Mouse (Mus musculus): ENCODE measurements at regions not wholly inside any gene's neighbourhood (a gene's known extent, or its start where the extent isn't known, plus 50 kb on each side); places are given as distances from the start of the nearest gene placed in this dataset.

DNA sequence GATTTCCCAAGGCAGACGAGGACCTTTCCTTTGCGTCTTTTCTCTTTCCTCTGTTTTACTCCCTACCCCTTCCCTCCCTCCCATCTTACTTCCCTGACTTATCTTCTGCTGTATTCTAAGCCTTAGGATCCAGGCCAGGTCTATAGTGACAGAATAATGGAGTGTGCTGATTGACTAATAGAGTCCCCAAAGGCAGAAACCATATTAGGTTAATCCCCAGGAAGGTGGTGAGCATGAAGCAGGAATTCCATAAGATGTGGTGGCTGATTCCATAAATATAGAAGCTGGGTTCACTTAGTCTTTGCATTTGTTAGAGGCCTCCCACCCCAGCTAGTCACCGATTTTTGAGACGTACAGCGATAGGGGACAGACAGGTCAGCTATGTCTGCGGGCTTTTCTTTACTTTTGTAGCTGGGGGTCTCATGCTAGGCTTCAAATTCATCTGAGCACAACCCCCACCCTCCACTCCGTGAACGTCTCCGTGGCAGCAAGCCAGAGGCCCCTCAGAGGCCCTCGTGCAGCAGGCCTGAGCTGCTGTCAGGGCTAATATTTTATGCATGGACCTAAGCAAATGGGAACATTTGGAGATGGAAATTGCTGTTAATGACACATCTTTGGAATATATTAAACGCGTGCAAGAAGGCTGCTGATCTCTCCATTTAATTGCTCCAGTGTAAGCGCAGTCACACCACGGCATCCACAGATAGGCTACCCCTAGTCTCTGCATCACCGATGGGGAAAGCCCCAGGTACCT lies 145.8 kb upstream of the Rtl1 start:
- POLR2A ChIA-PET: interaction anchor here in 1 of 4 experiments (0.9 to 1.0 kb wide), 2 partner anchors 201 to 203 kb away, joined by 3 to 4 read pairs; no protein-coding TSS in a partner anchor
- CTCF ChIA-PET: interaction anchor here in 1 of 4 experiments (0.8 kb wide), 1 partner anchor 202 kb away, joined by 3 read pairs; no protein-coding TSS in a partner anchor

DNA sequence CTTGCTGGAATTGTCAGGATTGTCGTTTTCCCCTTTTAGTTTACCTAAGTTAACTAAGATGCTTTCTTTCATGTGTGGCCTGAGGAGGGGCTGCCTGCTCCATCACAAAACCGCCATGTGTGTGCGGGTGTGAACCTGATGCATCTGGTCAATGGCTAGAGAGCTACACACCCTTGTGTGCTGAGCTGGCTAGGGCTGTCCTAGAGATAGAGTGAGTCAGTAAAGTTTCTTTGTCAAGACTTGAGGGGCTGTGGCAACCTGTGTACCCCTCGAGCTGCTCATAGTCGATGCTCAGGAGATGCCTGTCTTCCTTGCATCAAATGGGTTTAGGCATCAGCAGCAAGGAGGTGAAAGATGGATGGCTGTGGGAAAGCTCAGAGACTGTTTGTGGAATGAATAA lies 147.1 kb upstream of the Rtl1 start:
- POLR2A ChIA-PET: interaction anchor here in 3 of 4 experiments (0.6 to 1.4 kb wide), 3 partner anchors 200 to 221 kb away, joined by 3 read pairs; no protein-coding TSS in a partner anchor
- CTCF ChIA-PET: interaction anchor here in 1 of 4 experiments (0.5 kb wide), 1 partner anchor 204 kb away, joined by 3 read pairs; no protein-coding TSS in a partner anchor

DNA sequence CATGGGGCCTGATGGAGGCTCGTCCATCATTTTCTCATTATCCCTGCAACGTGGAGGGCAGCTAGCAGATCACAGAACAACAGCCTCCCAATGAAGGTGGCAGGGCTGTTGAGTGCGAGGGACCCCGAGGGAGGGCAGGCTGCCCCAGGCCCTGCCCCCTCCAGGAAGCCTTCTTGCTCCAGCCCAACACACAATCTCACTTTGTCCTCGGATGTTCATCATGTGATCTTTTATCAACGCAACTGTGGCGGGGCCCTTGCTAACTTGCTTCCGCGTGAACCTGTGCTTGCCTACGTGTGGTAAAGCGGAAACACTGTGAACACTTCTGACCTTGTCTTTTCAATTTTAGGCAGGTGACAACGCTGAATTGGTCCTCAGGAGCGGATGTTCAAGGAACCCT lies 147.6 kb upstream of the Rtl1 start:
- ChIA-PET POLR2A (interaction anchor here in 2 of 4 experiments (1.2 to 1.4 kb wide), 2 partner anchors 199 to 203 kb away, joined by 3 read pairs; no protein-coding TSS in a partner anchor), CTCF (interaction anchor here in 1 of 4 experiments (0.5 kb wide), 1 partner anchor 205 kb away, joined by 3 read pairs; no protein-coding TSS in a partner anchor)

DNA sequence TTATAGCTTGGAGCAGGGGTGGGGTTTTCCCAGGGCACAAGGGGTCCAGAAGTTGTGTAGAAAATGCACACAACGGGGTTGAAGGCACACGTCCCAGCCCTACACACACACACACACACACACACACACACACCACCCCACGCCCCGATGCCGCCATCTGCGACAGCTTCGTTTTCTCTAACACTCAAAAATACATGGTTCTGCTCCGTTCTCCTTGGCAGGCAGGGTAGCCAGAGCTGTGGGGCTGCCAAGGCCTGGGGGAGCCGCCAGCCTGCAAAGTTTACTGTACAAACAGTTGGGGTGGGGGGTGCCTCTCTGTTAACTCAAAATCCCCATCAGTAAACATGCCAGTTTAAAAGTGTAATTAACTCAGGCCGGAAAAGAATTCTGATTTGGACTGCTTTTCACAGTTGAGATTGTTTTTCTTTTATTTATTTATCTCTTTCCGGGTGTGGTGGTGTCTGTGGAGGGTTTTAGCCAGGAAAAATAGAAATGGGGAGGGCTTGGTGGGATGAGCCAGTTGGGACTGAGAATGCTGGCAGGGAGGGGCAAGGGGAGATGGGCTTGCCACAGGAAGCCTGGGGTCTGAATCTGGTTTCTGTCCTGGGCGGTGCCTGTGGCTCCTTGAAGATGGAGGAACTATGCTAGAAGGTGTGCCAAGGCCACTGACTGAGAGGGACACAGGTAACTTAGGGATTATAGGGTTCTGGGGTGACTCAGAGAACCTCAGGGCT lies 148.4 kb upstream of the Rtl1 start:
- CTCF ChIA-PET: no interaction called here
- POLR2A ChIA-PET: interaction anchor here in 1 of 4 experiments (0.6 to 2.1 kb wide), 4 partner anchors 20 to 199 kb away, joined by 3 to 5 read pairs (median 3); no protein-coding TSS in a partner anchor

DNA sequence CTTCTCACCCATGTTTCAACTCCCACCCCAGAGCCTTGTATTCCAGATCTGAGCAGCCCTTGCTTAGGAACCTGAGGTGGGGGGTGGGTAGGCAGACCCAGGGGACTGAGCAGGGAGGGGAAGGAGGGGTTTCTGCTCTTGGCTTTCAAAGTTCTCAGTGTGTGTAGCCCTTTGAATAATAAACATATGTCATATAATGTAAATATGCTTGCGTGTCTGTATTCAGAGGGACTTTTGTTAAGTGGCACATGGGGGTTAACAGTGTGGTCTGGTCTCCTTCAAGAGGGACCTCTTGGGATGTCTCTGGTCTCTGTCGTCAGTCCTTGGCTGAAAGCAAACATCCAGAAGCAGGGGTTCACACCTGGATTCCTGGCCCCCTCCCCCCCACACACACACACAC lies 149.1 kb upstream of the Rtl1 start:
- CTCF ChIA-PET: interaction anchor here in 2 of 4 experiments (0.5 to 1.8 kb wide), 3 partner anchors 201 to 348 kb away, joined by 3 to 5 read pairs (median 3); no protein-coding TSS in a partner anchor
- POLR2A ChIA-PET: interaction anchor here in 3 of 4 experiments (0.6 to 2.2 kb wide), 3 partner anchors 8 to 200 kb away, joined by 5 to 7 read pairs (median 5); no protein-coding TSS in a partner anchor

DNA sequence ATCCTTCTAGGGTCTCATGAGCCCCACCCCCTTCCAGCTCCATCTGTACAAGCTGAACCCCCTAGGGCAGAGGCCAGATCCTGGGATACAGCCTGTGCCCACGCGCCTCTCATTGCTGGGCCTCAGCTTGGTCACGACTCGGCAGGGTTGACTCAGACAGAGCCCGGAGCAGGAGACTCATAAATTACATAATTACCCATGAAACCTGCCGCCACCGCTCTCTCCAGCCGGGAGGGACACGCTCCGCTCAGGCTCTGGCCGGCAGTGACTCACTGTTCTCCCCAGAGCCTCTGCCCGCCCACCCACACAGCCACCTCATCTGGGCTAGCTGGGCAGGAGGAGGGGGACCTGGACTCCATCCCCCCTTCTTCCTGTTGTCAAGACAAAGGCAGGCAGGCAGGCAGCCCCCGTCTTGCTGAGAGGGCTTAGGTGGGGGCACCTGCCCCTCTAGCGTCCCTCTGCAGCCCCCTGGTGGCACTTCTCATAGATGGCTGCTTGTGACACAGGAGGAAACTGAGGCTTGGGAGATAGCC lies 149.6 kb upstream of the Rtl1 start:
- ChIA-PET POLR2A (interaction anchor here in 3 of 4 experiments (0.6 to 2.2 kb wide), 5 partner anchors 8 to 200 kb away, joined by 5 to 7 read pairs (median 5); no protein-coding TSS in a partner anchor), CTCF (interaction anchor here in 2 of 4 experiments (0.5 to 1.8 kb wide), 4 partner anchors 12 to 349 kb away, joined by 3 to 5 read pairs (median 3); no protein-coding TSS in a partner anchor)

DNA sequence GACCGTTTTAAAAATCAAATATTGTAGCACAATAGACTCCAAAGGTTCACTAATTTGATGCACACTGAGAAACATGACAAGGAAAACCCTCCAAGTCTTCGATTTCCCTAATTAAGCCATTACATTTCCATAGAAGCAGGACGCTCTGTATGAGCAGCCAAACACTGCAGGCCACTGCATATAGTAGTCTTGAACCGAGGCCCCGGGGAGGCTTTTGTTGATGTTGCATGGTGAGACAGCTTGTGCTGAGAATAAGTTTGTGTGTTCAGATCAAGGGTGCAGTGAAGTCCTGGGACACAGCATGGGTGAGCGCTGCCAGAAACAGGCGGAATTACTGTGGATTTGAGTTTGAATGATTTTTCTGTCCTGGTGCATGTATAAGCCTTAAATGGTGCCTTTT lies 154.9 kb upstream of the Rtl1 start:
- CTCF ChIA-PET: interaction anchor here in 2 of 4 experiments (0.6 to 0.7 kb wide), 2 partner anchors 98 to 710 kb away, joined by 5 to 19 read pairs; no protein-coding TSS in a partner anchor
- POLR2A ChIA-PET: interaction anchor here in 1 of 4 experiments (1.0 kb wide), 1 partner anchor 192 kb away, joined by 3 read pairs; no protein-coding TSS in a partner anchor

DNA sequence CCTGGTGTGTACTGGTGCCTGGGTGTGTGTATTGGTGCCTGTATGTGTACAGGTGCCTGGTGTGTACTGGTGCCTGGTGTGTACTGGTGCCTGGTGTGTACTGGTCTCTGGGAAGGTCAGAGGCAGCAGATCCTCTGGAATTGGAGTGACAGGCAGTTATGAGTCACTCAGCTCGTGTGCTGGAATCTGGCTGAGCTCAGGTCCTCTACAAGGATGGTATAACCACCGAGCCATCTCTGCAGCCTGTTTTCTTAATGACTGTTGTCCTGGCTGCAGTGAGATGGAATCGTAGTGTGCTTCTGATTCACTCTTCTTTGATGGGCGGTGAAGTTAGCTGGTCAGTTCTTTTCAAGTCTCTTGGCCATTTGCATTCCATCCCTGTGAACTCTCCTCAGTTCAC lies 164.2 kb upstream of the Rtl1 start:
- ChIA-PET POLR2A (no interaction called here), CTCF (no interaction called here)

DNA sequence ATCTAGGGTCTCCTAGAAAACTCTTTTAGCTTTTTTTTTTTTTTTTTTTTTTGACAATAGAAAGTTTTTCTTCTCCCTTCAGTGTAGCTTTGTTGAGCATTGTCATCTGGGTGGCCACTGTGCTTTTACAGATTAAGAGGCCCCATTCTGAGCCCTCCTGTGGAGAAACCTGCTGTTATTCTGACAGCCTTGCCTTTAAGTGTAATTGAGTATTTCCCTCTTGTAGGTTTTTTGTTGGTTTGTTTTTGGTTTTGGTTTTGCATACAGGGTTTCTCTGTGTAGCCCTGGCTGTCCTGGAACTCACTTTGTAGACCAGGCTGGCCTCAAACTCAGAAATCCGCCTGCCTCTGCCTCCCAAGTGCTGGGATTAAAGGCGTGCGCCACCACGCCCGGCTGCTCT lies 166.5 kb upstream of the Rtl1 start:
- CTCF ChIA-PET: interaction anchor here in 1 of 4 experiments (0.6 kb wide), 1 partner anchor 266 kb away, joined by 3 read pairs; no protein-coding TSS in a partner anchor
- POLR2A ChIA-PET: interaction anchor here in 2 of 4 experiments (0.6 kb wide), 2 partner anchors 75 to 183 kb away, joined by 3 read pairs; no protein-coding TSS in a partner anchor

DNA sequence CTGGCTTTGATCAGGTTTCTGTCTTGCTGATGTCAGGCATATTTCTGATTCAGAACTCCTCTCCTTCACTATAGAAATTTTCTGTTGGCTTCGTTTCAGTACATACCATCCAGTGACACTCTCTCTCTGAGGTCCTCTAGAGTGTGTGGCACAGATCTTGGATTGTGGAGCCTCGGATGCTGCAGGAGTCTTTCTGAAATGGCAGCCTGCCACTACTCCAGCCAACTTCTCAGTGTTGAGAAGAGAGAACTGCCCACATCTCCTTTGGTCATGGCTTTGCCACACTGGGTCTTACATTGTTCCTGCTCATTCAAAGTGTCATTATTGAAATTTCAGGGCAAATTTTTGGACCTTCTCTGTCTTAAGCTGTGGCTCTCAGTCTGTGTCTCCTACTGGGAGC lies 172.4 kb upstream of the Rtl1 start:
- ChIA-PET CTCF (no interaction called here), POLR2A (interaction anchor here in 1 of 4 experiments (0.6 kb wide), 1 partner anchor 1155 kb away, joined by 3 read pairs; no protein-coding TSS in a partner anchor)

DNA sequence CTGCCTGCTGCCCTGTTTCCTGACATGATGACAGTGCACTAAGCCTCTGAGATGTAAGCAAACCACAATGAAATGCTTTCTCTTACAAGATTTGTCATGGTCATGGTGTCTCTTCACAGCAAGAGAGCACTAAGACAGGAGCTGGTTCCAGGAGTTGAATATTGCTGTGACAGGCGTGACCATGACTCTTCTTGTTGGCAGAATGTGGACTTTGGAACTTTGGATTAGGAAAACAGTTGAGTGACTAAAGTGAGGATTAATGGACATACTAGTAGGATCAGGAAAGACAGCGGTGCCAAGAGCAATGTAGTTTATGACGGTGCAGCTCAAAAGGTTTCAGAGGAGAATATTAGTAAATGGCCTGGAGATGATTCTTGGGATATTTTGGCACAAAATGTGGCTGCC lies 173.8 kb upstream of the Rtl1 start:
- ChIA-PET CTCF (no interaction called here), POLR2A (no interaction called here)

DNA sequence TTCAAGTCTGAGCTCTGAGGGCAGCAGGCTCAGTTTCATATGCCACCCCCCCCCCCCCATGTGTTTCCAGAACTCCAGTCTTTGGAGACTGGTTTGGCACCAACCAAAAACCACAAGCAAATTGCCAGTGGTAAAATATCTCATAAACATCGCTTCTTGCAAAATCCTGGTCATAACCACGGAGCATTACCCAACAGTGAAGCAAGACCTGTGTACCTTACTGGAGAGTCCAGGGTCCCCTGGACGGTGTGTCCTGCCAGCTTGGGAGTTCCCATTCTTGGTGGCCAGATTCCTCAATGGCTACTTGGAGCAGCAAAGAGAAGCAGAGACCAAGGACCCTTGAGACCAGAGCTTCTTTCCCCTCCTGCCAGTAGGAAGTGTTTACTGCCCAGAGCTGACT lies 198.7 kb upstream of the Rtl1 start:
- ChIA-PET CTCF (interaction anchor here in 1 of 4 experiments (0.6 kb wide), 1 partner anchor 575 kb away, joined by 4 read pairs; no protein-coding TSS in a partner anchor), POLR2A (interaction anchor here in 1 of 4 experiments (0.7 kb wide), 1 partner anchor 25 kb away, joined by 4 read pairs; no protein-coding TSS in a partner anchor)

DNA sequence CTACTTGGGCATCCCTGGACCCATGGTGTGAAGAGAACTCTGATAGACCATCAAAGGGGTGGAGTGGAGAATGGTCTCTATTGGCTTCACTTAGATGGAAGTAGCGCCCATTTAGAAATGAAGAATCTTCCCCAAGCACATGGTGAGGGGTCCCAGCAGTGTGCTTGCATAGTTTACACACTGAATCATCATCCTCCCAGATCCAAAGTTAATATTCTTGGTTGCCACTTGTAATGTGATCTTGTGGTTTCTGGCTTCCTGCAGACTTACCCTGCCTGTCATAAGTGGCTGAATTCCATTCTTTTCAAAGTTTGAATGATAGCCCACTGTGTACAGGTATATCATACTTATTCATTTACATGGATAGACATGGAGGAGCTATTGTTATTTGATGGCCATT lies 199.3 kb upstream of the Rtl1 start:
- ChIA-PET CTCF (no interaction called here), POLR2A (no interaction called here)

DNA sequence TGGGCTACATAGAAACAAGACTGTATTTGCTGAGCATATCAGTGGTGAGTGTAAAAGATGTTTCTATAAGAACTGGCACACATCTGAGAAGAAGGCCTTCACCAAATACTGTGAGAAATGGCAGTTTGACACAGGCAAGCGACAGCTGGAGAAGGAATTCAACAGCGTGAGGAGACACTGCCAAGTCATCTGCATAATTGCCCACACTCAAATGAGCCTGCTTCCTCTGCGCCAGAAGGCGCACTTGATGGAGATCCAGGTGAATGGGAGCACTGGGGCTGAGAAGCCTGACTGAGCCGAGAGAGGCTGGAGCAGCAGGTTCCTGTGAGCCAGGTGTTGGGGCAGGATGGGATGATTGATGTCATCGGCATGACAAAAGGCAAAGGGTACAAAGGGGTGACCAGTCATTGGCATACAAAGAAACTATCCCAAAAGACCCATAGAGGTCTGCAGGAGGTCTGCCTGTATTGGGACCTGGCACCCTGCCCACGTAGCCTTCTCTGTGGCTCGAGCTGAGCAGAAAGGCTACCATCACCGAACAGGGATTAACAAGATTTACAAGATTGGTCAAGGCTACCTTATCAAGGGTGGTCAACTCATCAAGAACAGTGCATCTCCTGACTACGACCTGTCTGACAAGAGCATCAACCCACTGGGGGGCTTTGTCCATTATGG lies 227.2 kb upstream of the Rtl1 start:
- CTCF ChIA-PET: interaction anchor here in 3 of 4 experiments (0.6 to 0.8 kb wide), 4 partner anchors 123 to 1887 kb away, joined by 3 to 7 read pairs (median 5); no protein-coding TSS in a partner anchor
- POLR2A ChIA-PET: no interaction called here

DNA sequence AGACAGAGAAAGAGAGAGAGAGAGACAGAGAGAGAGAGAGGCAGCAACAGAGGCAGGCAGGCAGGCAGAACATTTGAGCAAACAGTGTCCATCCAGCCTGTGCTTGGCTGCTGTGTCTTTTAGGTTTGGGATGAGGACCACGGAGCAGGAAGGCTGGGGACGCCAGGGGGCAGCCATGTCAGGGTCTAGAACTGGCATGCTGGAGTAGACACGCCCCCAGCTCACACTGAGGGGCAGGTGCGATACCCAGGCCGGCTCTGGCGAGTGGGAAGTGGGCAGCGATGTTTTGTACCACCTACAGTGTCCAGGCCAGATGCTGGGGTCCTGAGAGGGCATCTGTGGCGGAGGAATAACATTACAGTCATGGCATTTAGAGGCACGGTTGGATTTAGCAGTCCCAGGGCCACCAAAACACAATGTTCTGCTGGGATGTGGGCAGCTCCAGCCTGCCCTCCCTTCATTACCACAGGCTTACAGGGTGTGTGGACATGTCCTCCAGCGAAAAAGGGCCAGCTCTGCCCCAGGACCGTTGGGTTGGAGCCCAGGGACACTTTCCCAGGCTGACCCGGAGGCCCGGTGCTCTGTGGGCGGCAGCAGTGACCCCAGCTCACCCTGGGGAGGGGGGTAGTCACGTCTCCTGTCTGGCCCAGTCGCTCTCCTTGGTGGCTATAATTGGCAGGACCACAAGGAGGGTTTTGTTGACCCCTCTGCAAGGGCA lies 230.3 kb upstream of the Rtl1 start:
- ChIA-PET CTCF (interaction anchor here (0.6 to 2.3 kb wide), 9 partner anchors 9 to 128 kb away, joined by 3 to 28 read pairs (median 5); no protein-coding TSS in a partner anchor), POLR2A (interaction anchor here in 3 of 4 experiments (0.5 to 4.7 kb wide), 5 partner anchors 41 to 370 kb away, joined by 3 to 47 read pairs (median 3); no protein-coding TSS in a partner anchor)

DNA sequence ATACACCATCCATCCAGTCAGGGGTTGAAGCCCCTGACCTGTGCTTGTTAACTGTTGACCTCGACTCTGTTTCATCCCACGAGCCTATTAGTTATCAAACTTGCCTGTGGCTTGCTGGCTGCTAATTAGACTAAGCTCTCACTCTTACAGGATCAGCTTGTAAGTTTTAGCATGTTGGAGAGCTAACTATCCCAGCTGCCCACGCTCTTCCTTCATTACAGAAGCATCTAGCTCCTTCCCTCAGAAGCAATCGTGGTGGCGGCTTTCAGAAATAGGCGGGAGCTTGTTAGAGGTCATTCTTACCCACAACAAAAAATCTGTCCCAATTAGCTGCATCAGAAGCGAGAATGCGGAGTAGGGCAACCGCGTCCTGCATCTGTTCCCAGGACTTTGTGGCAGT lies 232.8 kb upstream of the Rtl1 start:
- CTCF ChIA-PET: no interaction called here
- POLR2A ChIA-PET: interaction anchor here in 1 of 4 experiments (4.7 kb wide), 1 partner anchor 116 kb away, joined by 47 read pairs; no protein-coding TSS in a partner anchor

DNA sequence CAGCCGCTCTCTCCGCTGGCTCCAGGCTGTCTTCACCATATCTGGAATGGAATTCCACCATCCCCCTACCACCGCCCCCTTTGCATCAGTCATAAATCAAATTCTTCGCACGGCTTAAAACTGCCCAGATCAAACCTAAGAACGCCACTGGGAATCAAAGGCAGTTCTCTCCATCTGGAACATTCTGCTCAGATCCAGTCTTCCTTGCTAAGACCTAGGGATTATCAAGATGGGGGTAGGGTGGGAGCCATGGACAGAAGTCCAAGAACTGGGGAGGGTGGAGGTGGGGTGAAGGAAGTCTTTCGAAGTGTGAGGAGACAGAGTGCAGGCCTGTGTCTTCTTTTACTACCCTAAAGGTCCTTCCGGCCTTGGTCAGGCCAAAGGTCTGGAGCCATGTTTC lies 236.4 kb upstream of the Rtl1 start:
- CTCF ChIA-PET: no interaction called here

More for the DNA sequence above, 236.4 kb upstream of the Rtl1 start:
- POLR2A ChIA-PET: interaction anchor here in 1 of 4 experiments (0.5 kb wide), 1 partner anchor 1526 kb away, joined by 4 read pairs; no protein-coding TSS in a partner anchor

Measured in embryonic stem cell, embryonic (primary cell).